Mouse (Mus musculus): ENCODE measurements at regions not wholly inside any gene's neighbourhood (a gene's known extent, or its start where the extent isn't known, plus 50 kb on each side); places are given as distances from the start of the nearest gene placed in this dataset.
"Not testable (repeated sequence)": the region's sequence is repeated elsewhere in the genome, so short reads cannot be mapped to it uniquely, and the experiment has no call there.

DNA sequence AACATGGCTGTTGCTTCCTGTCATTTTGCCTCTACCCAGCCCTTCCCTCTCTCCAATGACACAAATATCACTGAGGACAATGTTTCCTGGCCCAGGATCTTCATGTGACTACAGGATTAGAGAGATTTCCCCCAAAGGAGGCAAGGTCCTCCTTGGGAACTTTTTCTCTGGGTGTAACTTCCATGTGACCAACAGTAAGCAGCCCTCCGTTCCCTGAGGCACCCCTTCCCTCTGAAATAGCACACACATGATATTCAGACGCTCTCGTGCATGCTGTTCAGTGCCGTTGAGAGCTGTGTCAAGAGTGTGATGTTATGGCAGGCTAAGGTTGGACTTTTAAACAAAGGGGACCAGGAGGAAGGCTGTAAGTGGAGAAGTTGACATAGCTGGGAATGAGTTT lies 169.2 kb upstream of the Otx2 start:
- DNase-seq = no peak

- no peak for DNase-seq
These were observed 167.7 kb upstream of the Otx2 start for GRCm38 (mm10) chr14:48841278-48841677.

DNA sequence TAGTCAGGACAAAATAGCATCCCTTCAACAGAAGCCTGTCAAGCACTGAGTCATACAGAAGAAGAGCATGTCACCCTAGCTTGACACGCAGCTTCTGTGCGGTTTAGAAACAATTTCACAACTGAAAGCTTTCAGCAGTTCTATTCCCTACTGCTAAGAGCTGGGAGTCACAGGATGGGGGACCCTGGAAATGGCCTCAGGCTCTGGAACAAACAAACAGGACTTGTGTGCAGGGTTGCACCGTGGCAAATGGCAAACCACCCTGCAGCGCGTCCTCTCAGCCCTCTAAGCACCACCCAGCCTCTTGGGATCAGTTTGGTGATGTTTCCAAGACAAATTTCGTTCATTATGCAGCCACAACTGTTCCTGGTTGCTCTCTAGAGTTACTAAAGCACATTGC lies 163.6 kb upstream of the Otx2 start:
- DNase-seq = no peak

- DNase-seq = no peak
These were observed 162.5 kb upstream of the Otx2 start for GRCm38 (mm10) chr14:48836071-48836470.

DNA sequence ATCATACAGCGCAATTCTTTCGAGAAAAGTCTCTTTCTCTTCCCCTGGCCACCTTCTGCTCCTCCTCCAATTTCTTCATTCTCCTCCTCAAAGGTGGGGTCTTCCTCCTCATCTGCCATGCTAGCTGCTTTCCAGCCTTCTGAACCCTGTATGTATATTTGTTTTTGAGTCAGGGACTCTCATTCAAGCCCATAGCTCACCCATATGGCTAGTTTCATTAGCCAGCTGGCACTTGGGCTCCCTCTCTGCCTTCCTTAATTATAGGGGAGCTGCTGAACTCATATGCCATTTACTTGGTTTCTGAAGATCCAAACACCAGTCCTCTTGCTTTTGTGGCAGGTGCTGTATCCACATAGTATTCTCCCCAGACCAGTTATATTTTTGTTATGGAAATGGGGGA lies 160.8 kb upstream of the Otx2 start:
- no peak for DNase-seq

- DNase-seq = no peak
These were observed 152.8 kb upstream of the Otx2 start for GRCm38 (mm10) chr14:48826421-48826820.

DNA sequence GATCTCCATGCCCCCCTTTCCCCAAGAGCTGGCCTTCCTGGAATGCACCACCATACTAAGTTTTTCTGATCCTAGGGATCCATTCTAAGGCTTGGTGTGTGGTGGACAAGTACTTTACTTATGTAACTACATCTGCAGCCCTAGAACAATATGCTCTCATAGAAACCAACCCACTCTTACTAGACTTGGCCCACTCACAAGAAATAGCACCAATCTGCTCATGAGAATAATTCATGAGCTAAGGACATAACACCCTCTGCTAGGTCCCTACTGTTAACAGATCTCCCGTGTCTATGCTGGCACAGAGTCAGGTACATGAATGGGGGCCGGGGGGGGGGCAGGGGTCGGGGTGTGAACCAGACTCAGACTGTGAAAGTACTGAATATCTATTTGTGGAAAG lies 150.8 kb upstream of the Otx2 start:
- no peak for DNase-seq

- DNase-seq = no peak
These were observed 142.3 kb upstream of the Otx2 start for GRCm38 (mm10) chr14:48815941-48816340.

- DNase-seq = no peak
These were observed 141.7 kb upstream of the Otx2 start for GRCm38 (mm10) chr14:48815231-48815728.

DNA sequence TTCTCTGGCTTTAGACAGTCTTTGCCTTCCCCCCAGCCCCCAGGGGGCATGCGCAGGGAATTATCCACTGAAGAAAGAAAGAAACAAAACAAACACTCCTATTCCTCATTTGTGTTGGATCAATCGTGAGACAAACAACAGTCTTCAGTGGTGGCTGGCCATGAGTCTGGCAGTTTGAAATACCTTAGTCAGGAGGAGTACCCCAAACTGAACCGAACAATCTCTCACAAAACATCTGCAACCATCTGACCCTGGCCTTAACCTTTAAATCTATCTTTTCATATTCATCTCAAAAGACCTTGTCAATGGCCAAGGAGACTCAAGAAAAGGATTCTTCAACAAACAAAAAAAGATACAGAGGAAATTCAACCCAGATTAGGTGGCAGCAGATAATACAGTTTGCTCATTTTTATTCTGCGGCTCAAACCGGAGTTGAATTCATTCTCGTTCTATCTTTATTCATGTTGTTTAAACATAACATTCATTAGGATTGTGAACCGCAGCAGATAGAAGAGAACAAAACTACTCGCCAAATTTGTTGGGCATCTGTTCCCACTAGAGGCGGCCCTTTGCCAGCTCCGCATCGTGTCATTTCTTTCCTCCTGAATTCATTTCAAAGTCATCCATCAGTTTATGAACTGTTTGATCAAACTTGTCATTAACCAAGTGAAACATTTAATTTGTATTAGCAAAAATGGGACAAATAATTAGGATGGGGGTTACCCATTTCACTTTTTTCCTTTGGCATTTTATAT lies 139.3 kb upstream of the Otx2 start:
- peak; percentile 18 to 47 for DNase-seq

DNA sequence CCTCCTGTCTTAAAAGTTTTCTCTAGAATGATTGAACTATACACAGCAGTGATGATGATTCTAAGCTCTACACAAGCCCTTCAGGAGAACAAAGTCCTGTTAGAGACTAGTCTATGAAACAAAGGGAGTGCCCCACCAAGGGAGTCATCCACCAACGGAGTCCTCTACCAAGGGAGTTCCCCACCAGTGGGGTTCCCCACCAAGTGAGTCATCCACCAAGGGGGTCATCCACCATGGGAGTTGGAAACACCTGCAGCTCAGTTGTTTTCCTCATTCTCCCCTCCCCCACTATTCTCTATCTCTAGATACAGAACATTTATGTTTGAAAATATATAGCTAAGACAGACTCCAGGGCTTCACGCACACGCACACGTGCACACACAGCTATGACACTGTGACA lies 130.5 kb upstream of the Otx2 start:
- no peak for DNase-seq

DNA sequence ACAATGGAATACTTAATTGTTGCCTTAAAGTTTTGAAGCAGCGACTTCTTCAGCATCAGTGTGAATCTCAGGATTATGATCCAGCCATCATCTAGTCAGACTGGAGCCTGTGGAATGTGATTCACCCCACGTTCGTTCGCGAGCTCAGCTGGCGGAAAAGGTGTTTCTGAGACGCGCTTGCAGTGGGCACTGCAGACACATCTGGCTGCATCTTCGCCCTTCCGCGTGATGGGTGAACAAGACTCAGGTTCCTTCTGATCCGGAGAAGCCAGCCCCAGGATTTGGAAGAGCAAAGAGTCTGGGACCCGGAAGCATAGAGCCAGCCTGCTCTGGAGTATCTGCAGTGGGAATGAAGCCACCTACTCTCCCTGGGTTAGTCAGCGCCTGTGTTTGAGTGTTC lies 127.7 kb upstream of the Otx2 start:
- DNase-seq = no peak

- no peak for DNase-seq
These were observed 127.2 kb upstream of the Otx2 start for GRCm38 (mm10) chr14:48800857-48801256.

GRCm38 (mm10) chr14:48800100-48800449 lies 126.5 kb upstream of the Otx2 start:
- no peak for DNase-seq

- DNase-seq = no peak
These were observed 126.0 kb upstream of the Otx2 start for GRCm38 (mm10) chr14:48799442-48800099.

DNA sequence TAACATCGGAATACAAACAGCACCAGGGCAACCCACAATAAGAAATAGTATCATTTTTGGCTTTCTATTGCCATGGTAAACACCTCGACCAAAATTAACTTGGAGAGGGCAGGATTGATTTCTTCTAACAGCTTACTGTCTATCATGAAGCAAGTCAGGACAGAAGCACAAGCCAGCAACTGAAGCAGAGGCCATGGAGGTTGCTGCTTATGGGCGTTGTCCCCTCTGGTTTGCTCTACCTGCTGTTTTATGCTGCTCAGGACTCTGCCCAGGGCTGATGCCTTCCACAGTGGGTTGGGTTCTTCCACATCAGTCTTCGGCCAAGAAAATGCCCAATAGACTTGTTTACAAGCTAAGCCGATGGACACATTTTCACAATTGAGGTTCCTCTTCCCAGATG lies 117.9 kb upstream of the Otx2 start:
- DNase-seq = no peak

GRCm38 (mm10) chr14:48779327-48779726 lies 105.7 kb upstream of the Otx2 start:
- no peak for DNase-seq

DNA sequence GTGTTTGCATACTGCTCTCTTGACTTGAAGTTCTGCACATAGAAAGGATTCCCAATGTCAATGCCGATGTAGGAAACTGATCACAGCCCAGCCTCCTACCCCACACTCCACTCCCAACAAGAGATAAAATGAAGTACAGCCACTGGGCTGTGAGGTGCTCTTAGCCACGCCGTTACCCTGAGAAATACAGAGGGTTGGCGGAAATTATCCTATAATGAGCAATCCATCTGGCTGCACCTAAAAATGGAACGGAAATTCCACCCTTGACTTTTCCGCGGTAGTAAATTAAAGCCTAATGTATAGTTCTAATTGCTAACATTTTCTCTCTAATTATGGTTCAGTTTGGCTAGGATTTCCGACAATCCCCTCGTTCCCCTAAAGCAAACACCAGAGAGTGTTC lies 97.2 kb upstream of the Otx2 start:
- no peak for DNase-seq

DNA sequence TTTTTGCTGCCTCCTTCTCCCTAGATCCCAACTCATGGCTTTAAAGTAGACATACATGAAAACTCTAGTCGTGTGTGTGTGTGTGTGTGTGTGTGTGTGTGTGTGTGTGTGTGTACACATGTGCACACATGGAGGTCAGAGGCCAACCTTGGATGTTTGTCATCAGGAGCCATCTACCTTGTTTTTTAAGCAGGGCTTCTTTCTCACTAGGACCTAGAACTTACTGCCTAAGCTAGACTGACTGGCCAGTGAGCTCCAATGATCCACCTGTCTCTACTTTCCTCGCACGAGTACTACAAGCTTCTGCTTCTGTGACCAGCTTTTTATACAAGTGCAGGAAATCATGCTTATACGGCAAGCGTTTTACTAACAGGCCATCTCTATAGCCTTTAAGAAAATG lies 89.1 kb upstream of the Otx2 start:
- DNase-seq = no peak

DNA sequence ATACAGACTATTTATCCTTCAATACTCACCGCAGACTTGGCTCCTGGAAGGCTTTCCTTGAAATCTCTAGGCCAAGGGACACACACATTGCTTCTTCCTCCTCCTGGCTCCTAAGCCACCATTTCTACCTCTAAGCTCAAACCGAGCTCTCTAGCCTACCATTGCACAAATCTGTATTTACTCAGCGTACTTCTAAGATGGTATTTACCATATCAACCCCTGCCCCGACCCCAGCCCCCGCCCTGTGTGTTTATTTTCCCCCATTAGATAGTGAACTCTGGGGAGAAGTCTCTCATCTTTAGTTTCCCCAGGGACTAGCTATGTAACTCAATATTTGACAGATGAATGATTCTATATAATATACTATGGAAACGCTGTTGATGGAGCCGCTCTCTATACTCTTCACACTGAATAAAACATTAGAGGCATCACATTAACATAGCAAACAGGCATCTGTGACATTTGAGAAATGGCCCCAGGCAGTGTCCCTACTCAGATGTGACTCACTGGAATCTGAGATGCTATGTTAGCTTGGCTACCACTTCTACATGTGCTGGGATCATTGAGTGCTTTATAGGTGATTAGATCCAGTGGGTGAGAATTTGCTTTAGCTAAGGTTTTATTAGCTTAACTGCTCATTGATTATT lies 87.5 kb upstream of the Otx2 start:
- DNase-seq = no peak

- DNase-seq = not testable (repeated sequence)
These were observed 81.5 kb upstream of the Otx2 start for GRCm38 (mm10) chr14:48755096-48755495.

GRCm38 (mm10) chr14:48754080-48754720 lies 80.6 kb upstream of the Otx2 start:
- DNase-seq = no peak

GRCm38 (mm10) chr14:48753517-48754079 lies 80.0 kb upstream of the Otx2 start:
- no peak for DNase-seq
